ENCODE assay signal across 12 mouse cellular contexts in genomic region chrX:161780321-161781034, GRCm38 (mm10).
DNase-seq lines count a peak whose midpoint lies in the region; ATAC-seq and TF ChIP-seq lines count a peak whose summit lies in the region.
"Had no signal": no experiment of that assay in that cellular context is flagged by ENCODE, and none has a peak within 500 bp of the region (broad histone marks: within the 10 kb centered on the region; RNA-seq: fewer than 3 reads in every experiment).

No protein-coding gene starts in this region.

- peaks cover 9% of the 10 kb centered on the region for H3K27me3 ChIP-seq in hindbrain, embryonic 16.5 days (replicated peaks; ENCODE audit: control insufficient read depth, insufficient read depth, low read length)
- H3K27me3 ChIP-seq in hindbrain, embryonic 14.5 days (ENCODE audit: control insufficient read depth, insufficient read depth, low read length), result peaks cover 22% of the 10 kb centered on the region
- H3K27me3 ChIP-seq in kidney, adult 2 months (replicated peaks; ENCODE audit: control insufficient read depth, insufficient read depth, low read length), result no peaks in the 10 kb centered on the region

- DNase-seq in hindbrain, embryonic 14.5 days (ENCODE audit: low spot score), result no peak
- peak; percentile 86 for DNase-seq in brain, adult 2 months (ENCODE audit: low read depth, low spot score)
- peak; percentile 12 to 20 for DNase-seq in frontal cortex, postnatal 10 days (ENCODE audit: low spot score in 2 of 2)
- DNase-seq in retina, embryonic 14.5 days (ENCODE audit: low spot score), result peak; percentile 21
- DNase-seq in lung, postnatal 36 days, result no peak
- no peak for DNase-seq in kidney, adult 2 months
- DNase-seq: cerebellum, postnatal 36 days; lung, embryonic 14.5 days had no signal

- peak; percentile 42; the same call in 1 of the 2 replicates for ATAC-seq in hindbrain, embryonic 16.5 days
- no peak for ATAC-seq in hindbrain, embryonic 14.5 days (ENCODE audit: low FRiP score)
- no peak for ATAC-seq in megakaryocyte progenitor cell, adult 5-6 weeks (replicated peaks; ENCODE audit: poor library complexity)
- ATAC-seq: intestine, embryonic 16.5 days had no signal

- TF ChIP-seq POLR2A in kidney, adult 2 months (IDR thresholded peaks at IDR 0.05; ENCODE audit: low read depth, low read length), result no peak

- no peak overlapping the region for H3K4me2 ChIP-seq in hindbrain, embryonic 16.5 days (ENCODE audit: low read length)
- H3K4me2 ChIP-seq in hindbrain, embryonic 14.5 days (replicated peaks), result no peak overlapping the region
- H3K4me2 ChIP-seq: lung, embryonic 14.5 days had no signal

- no peak overlapping the region for H3K27ac ChIP-seq in hindbrain, embryonic 16.5 days (ENCODE audit: low read depth, low read length)
- H3K27ac ChIP-seq in hindbrain, embryonic 14.5 days, result no peak overlapping the region
- no peak overlapping the region for H3K27ac ChIP-seq in kidney, adult 2 months (ENCODE audit: insufficient read depth, low read depth, low read length)
- H3K27ac ChIP-seq: left cerebral cortex, adult 2 months had no signal

- TF ChIP-seq CTCF in kidney, adult 2 months (conservative IDR thresholded peaks at IDR 0.05; ENCODE audit: insufficient read depth, insufficient read length, low read depth, low read length), result no peak

- H3K4me1 ChIP-seq in hindbrain, embryonic 16.5 days (ENCODE audit: control insufficient read depth, insufficient read depth, low read depth, low read length), result peaks cover 6% of the 10 kb centered on the region
- 0 out of 2 replicates have a peak, but pooled peaks cover 4% of the 10 kb centered on the region for H3K4me1 ChIP-seq in hindbrain, embryonic 14.5 days (replicated peaks; ENCODE audit: control insufficient read depth, insufficient read depth, low read length)
- no peaks in the 10 kb centered on the region for H3K4me1 ChIP-seq in kidney, adult 2 months (ENCODE audit: control insufficient read depth, insufficient read depth, low read length)

- H3K36me3 ChIP-seq in hindbrain, embryonic 16.5 days (ENCODE audit: control insufficient read depth, insufficient read depth, low read length), result no peaks in the 10 kb centered on the region
- peaks cover 6% of the 10 kb centered on the region; the same call in 1 of the 2 replicates for H3K36me3 ChIP-seq in hindbrain, embryonic 14.5 days (replicated peaks; ENCODE audit: control insufficient read depth, insufficient read depth)
- no peaks in the 10 kb centered on the region for H3K36me3 ChIP-seq in kidney, adult 2 months (ENCODE audit: control insufficient read depth, insufficient read depth, low read length)

- no peaks in the 10 kb centered on the region for H3K9me3 ChIP-seq in hindbrain, embryonic 16.5 days (ENCODE audit: control insufficient read depth, low read length)
- no peaks in the 10 kb centered on the region for H3K9me3 ChIP-seq in hindbrain, embryonic 14.5 days (ENCODE audit: control insufficient read depth, low read length)

- 73% methylated on average over 6 of the region's 6 CpGs for WGBS in hindbrain, embryonic 16.5 days
- WGBS in hindbrain, embryonic 14.5 days, result 73% methylated on average over 6 of the region's 6 CpGs
- 83% methylated on average over 6 of the region's 6 CpGs for WGBS in kidney, adult 2 months

- no peak overlapping the region for H3K4me3 ChIP-seq in hindbrain, embryonic 16.5 days (ENCODE audit: low read length)
- H3K4me3 ChIP-seq in hindbrain, embryonic 14.5 days (replicated peaks; ENCODE audit: low read length), result no peak overlapping the region
- no peak overlapping the region for H3K4me3 ChIP-seq in kidney, adult 2 months (ENCODE audit: insufficient read depth, low read depth, low read length)
- H3K4me3 ChIP-seq: left cerebral cortex, adult 2 months had no signal

- no peak overlapping the region for H3K9ac ChIP-seq in hindbrain, embryonic 16.5 days (ENCODE audit: low read depth, low read length)
- no peak overlapping the region for H3K9ac ChIP-seq in hindbrain, embryonic 14.5 days
- H3K9ac ChIP-seq: lung, embryonic 14.5 days had no signal

Comparison
In these comparisons a context has a peak if more than half of its experiments do, and no peak if none do; other contexts are left out.
1. DNase-seq: peak in brain, adult 2 months (single experiment), frontal cortex, postnatal 10 days (2 of 2) and retina, embryonic 14.5 days (single experiment); none in hindbrain, embryonic 14.5 days (single experiment), lung, postnatal 36 days (single experiment) and kidney, adult 2 months (single experiment).